Mouse (Mus musculus) spleen, postnatal 4 days (tissue): ENCODE measurements around the gene Rcan2.

ENCODE experiments used
- DNase-seq, 2 experiments: peaks; one replicate each; pipeline ENCODE4 v3.0.0; 2022; ENCODE audit warnings: low spot score in 2 of 2

Gene Rcan2

DNA sequence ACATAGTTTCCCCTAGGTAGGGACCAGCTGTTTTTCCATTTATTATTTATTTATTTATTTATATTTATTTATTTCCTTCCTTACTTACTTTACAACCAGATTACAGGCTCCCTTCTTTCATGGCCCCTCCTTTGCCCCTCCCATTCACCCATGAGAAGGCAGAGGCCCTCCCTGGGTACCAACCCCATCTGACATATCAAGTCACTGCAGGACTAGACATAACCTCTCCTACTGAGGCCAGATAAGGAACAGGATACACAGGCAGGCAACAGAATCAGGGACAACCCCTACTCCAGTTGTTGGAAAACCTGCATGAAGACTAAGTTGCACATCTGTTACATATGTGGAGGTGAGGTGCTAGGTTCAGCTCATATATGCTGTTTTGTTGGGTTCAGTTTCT is 105.6 kb downstream of the Rcan2 start:
- no peak for DNase-seq

GRCm38 (mm10) chr17:43916128-43916527 is 115.0 kb downstream of the Rcan2 start:
- no peak for DNase-seq

DNA sequence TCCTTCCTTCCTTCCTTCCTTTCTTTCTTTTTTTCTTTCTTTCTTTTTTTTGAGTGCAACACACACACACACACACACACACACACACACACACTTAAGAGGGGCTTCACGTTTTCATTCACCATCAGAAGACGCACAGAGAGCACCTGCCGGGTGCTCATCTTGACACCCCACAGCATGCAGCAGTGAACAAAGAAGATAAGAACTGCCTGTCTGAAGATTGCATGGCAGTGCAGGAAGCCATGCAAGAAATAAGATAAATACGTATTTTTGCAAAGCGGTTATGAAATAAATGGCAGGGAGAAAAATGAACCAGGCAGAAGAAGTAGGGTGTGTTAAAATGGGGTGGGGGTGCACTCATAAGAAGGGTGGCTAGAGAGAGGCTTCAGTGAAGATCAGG is 116.0 kb downstream of the Rcan2 start:
- no peak for DNase-seq

- no peak for DNase-seq
These were observed 128.7 kb downstream of the Rcan2 start for GRCm38 (mm10) chr17:43929856-43930255.

- no peak for DNase-seq
These were observed 130.6 kb downstream of the Rcan2 start for GRCm38 (mm10) chr17:43931731-43932130.

- DNase-seq: no peak
These were observed 132.9 kb downstream of the Rcan2 start for GRCm38 (mm10) chr17:43934056-43934455.

DNA sequence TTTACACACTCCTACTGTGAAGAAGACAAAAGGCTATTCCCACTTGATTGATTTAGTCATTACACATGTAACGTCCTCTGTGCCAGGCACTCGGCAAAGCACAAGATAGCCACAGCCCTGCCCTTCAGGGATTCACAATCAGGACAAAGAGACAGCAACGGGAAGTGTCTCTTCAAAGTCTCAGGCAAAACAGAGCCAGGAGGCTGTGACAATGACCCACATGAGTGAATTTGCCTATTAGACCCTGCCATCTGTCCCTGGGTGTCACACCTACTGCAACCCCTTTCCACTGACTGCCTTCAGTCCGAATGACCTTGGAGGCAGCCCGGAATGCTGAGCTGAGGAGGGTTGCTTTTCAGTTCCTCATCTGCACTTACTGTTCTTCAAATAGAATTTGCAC is 151.1 kb downstream of the Rcan2 start:
- no peak for DNase-seq

GRCm38 (mm10) chr17:43952661-43953534 is 151.7 kb downstream of the Rcan2 start:
- no peak for DNase-seq

GRCm38 (mm10) chr17:43953535-43953918 is 152.4 kb downstream of the Rcan2 start:
- no peak for DNase-seq

DNA sequence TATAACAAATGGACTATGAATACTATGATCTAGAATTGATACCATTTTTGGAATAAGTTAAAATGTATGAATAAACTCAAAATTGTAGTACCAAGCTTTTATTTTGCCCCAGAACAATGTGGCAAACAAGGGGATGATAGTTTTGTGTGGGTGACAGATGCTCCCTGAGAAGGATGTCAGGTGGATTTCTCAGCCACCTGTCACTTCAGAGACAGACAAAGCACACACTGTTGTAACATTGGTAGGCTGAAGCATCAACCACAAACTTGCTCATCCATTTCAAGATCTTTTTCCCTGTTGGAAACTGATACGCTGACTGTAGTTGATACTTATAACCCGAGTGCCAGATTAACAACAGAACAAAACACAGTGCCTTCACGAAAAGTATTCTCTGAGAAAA is 158.6 kb downstream of the Rcan2 start:
- DNase-seq: no peak

GRCm38 (mm10) chr17:43969943-43970342 is 168.8 kb downstream of the Rcan2 start:
- no peak for DNase-seq

DNA sequence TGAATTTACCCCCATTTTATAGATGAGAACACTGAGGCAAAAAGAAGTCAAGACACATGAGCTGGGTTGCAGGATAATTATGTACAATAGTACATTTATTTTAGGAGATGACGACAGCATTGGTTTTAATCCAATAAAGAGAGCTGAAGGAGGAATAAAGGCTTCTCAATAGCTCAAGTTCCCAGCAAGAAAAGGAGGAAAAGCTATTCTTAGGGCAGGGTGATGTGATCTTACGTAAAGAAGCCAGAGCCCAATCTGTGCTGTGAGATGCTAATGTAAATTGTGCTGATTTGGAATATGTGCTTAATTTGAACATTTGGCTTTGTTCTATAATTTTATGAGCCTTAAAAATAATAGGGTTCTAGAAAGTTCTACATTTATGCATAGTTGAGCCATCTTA is 176.4 kb downstream of the Rcan2 start:
- no peak for DNase-seq

- no peak for DNase-seq
These were observed 178.8 kb downstream of the Rcan2 start for GRCm38 (mm10) chr17:43979925-43980324.

- no peak for DNase-seq
These were observed 181.4 kb downstream of the Rcan2 start for GRCm38 (mm10) chr17:43982505-43982904.

- no peak for DNase-seq
These were observed 188.3 kb downstream of the Rcan2 start for GRCm38 (mm10) chr17:43989334-43989945.

- DNase-seq: no peak
These were observed 189.8 kb downstream of the Rcan2 start for GRCm38 (mm10) chr17:43990957-43991383.

- DNase-seq: no peak
These were observed 192.9 kb downstream of the Rcan2 start for GRCm38 (mm10) chr17:43994080-43994479.

DNA sequence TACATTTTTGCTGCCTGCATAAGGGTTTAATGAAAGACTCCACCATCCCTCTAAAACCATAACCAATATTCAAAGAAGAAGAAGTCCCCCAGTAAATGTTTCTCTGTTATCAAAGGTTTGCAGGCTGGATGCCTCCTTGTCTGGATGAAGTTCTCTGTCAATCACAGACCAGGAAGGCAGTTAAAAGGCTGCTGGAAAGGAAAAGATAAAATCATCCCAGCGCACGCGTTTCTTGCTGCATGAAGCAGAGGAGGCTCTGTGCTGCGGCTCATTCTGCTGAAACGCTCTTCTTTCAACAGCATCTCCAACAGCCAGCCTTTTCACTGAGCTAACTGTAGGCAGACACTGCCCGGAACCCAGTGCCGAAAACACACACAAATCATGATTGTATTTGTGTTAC is 196.4 kb downstream of the Rcan2 start:
- DNase-seq: no peak

DNA sequence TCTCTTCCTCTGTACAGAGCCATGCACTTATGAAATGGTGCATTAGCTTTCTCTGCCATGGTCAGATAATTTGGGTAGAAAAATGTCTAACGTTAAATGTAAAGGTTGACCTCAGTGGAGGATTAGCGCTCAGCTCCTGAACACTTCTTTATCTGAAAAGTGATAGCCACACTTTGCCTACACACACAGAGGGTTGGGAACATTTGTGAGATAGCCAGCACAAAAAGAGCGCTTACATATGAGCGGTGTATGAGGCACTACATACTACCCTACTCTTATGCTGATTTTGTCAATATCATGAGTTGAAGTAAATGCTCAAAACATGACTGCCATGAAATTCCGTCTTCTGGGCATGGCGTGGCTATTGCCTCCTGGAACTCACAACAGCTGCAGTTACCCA is 196.9 kb downstream of the Rcan2 start:
- no peak for DNase-seq

GRCm38 (mm10) chr17:44004401-44004800 is 203.2 kb downstream of the Rcan2 start:
- DNase-seq: no peak

DNA sequence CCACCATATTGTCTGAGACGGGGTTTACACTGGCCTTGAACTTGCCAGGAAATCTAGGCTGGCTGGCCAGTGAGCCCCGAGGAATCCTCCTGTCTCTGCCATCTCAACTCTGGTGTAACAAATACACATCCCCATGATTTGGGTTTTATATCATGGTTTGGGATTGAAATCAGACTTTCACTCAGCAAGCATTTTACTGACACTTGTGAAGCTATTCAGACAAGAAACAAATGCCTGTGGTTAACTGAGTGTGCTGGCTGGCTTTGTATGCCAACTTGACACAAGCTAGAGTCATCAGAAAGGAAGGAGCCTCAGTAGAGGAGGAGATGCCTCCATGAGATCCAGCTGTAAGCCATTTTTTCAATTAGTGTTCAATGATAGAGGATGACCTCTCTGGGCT is 206.3 kb downstream of the Rcan2 start:
- no peak for DNase-seq

DNA sequence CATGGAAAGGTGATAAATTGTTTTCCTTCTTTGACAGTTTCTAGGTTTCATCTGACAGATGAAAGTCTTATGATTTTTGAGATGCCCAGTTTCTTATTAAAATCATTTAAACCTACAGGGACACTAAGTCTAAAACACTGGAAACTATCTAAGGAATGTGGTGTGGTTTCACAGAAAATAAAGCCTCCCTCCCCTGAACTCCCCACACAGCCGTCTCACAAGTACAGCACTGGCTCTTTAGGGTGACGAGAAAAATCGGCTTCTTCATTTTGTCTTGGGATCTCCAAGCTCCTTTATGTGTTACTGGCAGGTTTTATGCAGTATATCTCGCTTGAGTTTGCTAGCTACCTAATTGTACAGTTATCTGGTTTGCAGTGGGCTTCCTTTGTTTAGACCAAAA is 210.8 kb downstream of the Rcan2 start:
- DNase-seq: no peak

DNA sequence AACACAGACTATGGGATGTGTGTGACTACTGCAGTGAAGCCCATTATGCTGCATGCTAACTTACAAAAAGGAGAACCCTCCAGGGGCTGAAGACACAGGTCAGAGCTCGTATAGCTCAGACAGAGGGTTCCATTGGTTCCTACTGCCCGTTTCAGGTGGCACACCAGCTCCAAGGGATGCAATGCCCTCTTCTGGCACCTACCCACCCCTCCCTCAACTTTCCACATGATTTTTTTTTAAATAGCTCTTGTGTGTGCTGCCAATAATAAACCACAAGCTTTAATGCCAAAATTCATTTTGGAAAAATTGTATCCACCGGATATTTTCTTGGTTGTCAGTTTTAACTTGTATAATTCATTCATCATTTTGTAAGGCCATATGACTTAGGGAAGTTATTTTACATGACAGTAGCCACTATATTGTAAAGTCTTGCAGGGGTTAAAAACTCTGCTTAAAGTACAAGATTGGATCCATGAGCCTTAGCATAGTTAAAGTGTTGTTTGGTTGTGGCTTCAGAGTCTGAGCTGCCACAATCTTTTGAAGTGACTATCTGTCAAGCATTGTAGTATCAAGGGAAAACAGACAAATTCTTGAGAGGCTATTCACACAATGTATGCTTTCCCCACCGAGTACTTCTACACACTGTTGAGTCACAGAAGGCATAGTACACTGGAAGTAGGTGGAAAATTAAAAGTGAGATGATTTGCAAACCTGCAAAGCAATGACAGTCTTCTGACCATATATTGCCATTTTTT is 212.8 kb downstream of the Rcan2 start:
- no peak for DNase-seq
